Mouse (Mus musculus) kidney, adult 18-20 months (tissue): ENCODE measurements at regions not wholly inside any gene's neighbourhood (a gene's known extent, or its start where the extent isn't known, plus 50 kb on each side); places are given as distances from the start of the nearest gene placed in this dataset.
A peak's percentile ranks its signal among the peaks of the same experiment; 100 is the strongest.
"Not testable (repeated sequence)": the region's sequence is repeated elsewhere in the genome, so short reads cannot be mapped to it uniquely, and the experiment has no call there.

Experiments used
- DNase-seq: peaks from one replicate; pipeline ENCODE4 v3.0.0; 2021

- peak; percentile 22 for DNase-seq
Measured at GRCm38 (mm10) chrX:135112109-135112508, 65.3 kb downstream of the Gm15023 start.

- not testable (repeated sequence) for DNase-seq
Measured at GRCm38 (mm10) chrX:135110866-135111265, 66.6 kb downstream of the Gm15023 start.

- DNase-seq = no peak
Measured at GRCm38 (mm10) chrX:135101594-135101993, 75.8 kb downstream of the Gm15023 start.

- no peak for DNase-seq
Measured at GRCm38 (mm10) chrX:135098101-135098500, 79.3 kb downstream of the Gm15023 start.

GRCm38 (mm10) chrX:135096206-135096605 lies 81.2 kb downstream of the Gm15023 start:
- DNase-seq = no peak

- peak; percentile 71 for DNase-seq
Measured at GRCm38 (mm10) chrX:135091074-135091473, 82.1 kb upstream of the Zmat1 start.

- DNase-seq = peak; percentile 27
Measured at GRCm38 (mm10) chrX:135087068-135087579, 78.1 kb upstream of the Zmat1 start.

GRCm38 (mm10) chrX:135086564-135086963 lies 77.6 kb upstream of the Zmat1 start:
- DNase-seq = not testable (repeated sequence)

GRCm38 (mm10) chrX:135085770-135086553 lies 77.0 kb upstream of the Zmat1 start:
- not testable (repeated sequence) for DNase-seq

GRCm38 (mm10) chrX:135080380-135081158 lies 71.6 kb upstream of the Zmat1 start:
- DNase-seq = no peak

- DNase-seq = no peak
Measured at GRCm38 (mm10) chrX:135079388-135079787, 70.4 kb upstream of the Zmat1 start.

GRCm38 (mm10) chrX:135075903-135076302 lies 66.9 kb upstream of the Zmat1 start:
- DNase-seq = no peak

- no peak for DNase-seq
Measured at GRCm38 (mm10) chrX:135069448-135069847, 60.4 kb upstream of the Zmat1 start.

- DNase-seq = no peak
Measured at GRCm38 (mm10) chrX:135060184-135060583, 51.2 kb upstream of the Zmat1 start.

GRCm38 (mm10) chrX:135058949-135059348 lies 49.9 kb upstream of the Zmat1 start:
- DNase-seq = no peak
